Mouse (Mus musculus): ENCODE measurements around the gene Sobp. TPM values are rescaled to one million over a fixed set of nuclear protein-coding genes. Genes with fewer than 3 reads are reported as not detected.

Gene Sobp
- polyA plus RNA-seq, 1 experiment from 2014 or later, result 4.5 TPM

GRCm38 (mm10) chr10:43070893-43071292 is 103.4 kb downstream of the Sobp start:
- Histone ChIP-seq H3K4me2 (ENCODE audit: low read depth) (no peak overlapping the region), H3K9me3 (ENCODE audit: control insufficient read depth, low read length) (no peaks in the 10 kb centered on the region), H3K4me1 (ENCODE audit: control insufficient read depth, insufficient read depth, low read length) (no peaks in the 10 kb centered on the region; the same call in 1 of the 2 replicates), H3K36me3 (ENCODE audit: control insufficient read depth, insufficient read depth, low read length) (no peaks in the 10 kb centered on the region), H3K27me3 (ENCODE audit: control insufficient read depth, insufficient read depth, low read length) (no peaks in the 10 kb centered on the region), H3K9ac (ENCODE audit: low read length) (no peak overlapping the region), H3K4me3 (ENCODE audit: low read depth, low read length) (no peak overlapping the region), H3K27ac (ENCODE audit: low read depth, low read length) (no peak overlapping the region)
- 91% methylated on average over 6 of the region's 6 CpGs for WGBS
- DNase-seq (ENCODE audit: low spot score) (no peak), ATAC-seq (ENCODE audit: insufficient read depth, low FRiP score, low TSS enrichment) (no peak)

- WGBS, result 84% methylated on average over 7 of the region's 7 CpGs
- no peaks in the 10 kb centered on the region for H3K9me3 ChIP-seq (ENCODE audit: control insufficient read depth, low read length)
- no peak overlapping the region for H3K4me3 ChIP-seq (ENCODE audit: low read depth, low read length)
- H3K36me3 ChIP-seq (ENCODE audit: control insufficient read depth, insufficient read depth, low read length), result no peaks in the 10 kb centered on the region
- no peak overlapping the region for H3K27ac ChIP-seq (ENCODE audit: low read depth, low read length)
- H3K27me3 ChIP-seq (ENCODE audit: control insufficient read depth, insufficient read depth, low read length), result no peaks in the 10 kb centered on the region
- ATAC-seq (ENCODE audit: insufficient read depth, low FRiP score, low TSS enrichment) (no peak), DNase-seq (ENCODE audit: low spot score) (no peak)
- no peak overlapping the region for H3K9ac ChIP-seq (ENCODE audit: low read length)
- no peaks in the 10 kb centered on the region for H3K4me1 ChIP-seq (ENCODE audit: control insufficient read depth, insufficient read depth, low read length)
- no peak overlapping the region for H3K4me2 ChIP-seq (ENCODE audit: low read depth)
Observed at GRCm38 (mm10) chr10:43065331-43065730, 109.0 kb downstream of the Sobp start.

GRCm38 (mm10) chr10:43061519-43062105 is 112.7 kb downstream of the Sobp start:
- Histone ChIP-seq H3K27me3 (ENCODE audit: control insufficient read depth, insufficient read depth, low read length) (no peaks in the 10 kb centered on the region), H3K9ac (ENCODE audit: low read length) (no peak overlapping the region), H3K4me2 (ENCODE audit: low read depth) (no peak overlapping the region), H3K4me3 (ENCODE audit: low read depth, low read length) (no peak overlapping the region), H3K9me3 (ENCODE audit: control insufficient read depth, low read length) (no peaks in the 10 kb centered on the region), H3K27ac (ENCODE audit: low read depth, low read length) (no peak overlapping the region), H3K4me1 (ENCODE audit: control insufficient read depth, insufficient read depth, low read length) (no peaks in the 10 kb centered on the region), H3K36me3 (ENCODE audit: control insufficient read depth, insufficient read depth, low read length) (no peaks in the 10 kb centered on the region)
- no peak for DNase-seq (ENCODE audit: low spot score)
- WGBS, result 85% methylated on average over 11 of the region's 11 CpGs
- ATAC-seq (ENCODE audit: insufficient read depth, low FRiP score, low TSS enrichment), result no peak

- H3K36me3 ChIP-seq (ENCODE audit: control insufficient read depth, insufficient read depth, low read length), result no peaks in the 10 kb centered on the region
- H3K4me2 ChIP-seq (ENCODE audit: low read depth), result no peak overlapping the region
- ATAC-seq (ENCODE audit: insufficient read depth, low FRiP score, low TSS enrichment) (no peak), DNase-seq (ENCODE audit: low spot score) (no peak)
- H3K9me3 ChIP-seq (ENCODE audit: control insufficient read depth, low read length), result no peaks in the 10 kb centered on the region
- WGBS, result 83% methylated on average over 2 of the region's 2 CpGs
- 0 out of 2 replicates have a peak, but pooled peaks cover 3% of the 10 kb centered on the region for H3K4me1 ChIP-seq (ENCODE audit: control insufficient read depth, insufficient read depth, low read length)
- no peak overlapping the region for H3K4me3 ChIP-seq (ENCODE audit: low read depth, low read length)
- H3K9ac ChIP-seq (ENCODE audit: low read length), result no peak overlapping the region
- no peaks in the 10 kb centered on the region for H3K27me3 ChIP-seq (ENCODE audit: control insufficient read depth, insufficient read depth, low read length)
- H3K27ac ChIP-seq (ENCODE audit: low read depth, low read length), result no peak overlapping the region
Observed at GRCm38 (mm10) chr10:43055405-43055804, 118.9 kb downstream of the Sobp start.

GRCm38 (mm10) chr10:43054776-43055175 is 119.6 kb downstream of the Sobp start:
- H3K9me3 ChIP-seq (ENCODE audit: control insufficient read depth, low read length), result no peaks in the 10 kb centered on the region
- H3K27ac ChIP-seq (ENCODE audit: low read depth, low read length), result no peak overlapping the region
- no peaks in the 10 kb centered on the region for H3K36me3 ChIP-seq (ENCODE audit: control insufficient read depth, insufficient read depth, low read length)
- H3K9ac ChIP-seq (ENCODE audit: low read length), result no peak overlapping the region
- no peaks in the 10 kb centered on the region for H3K27me3 ChIP-seq (ENCODE audit: control insufficient read depth, insufficient read depth, low read length)
- no peak overlapping the region for H3K4me2 ChIP-seq (ENCODE audit: low read depth)
- no peak overlapping the region for H3K4me3 ChIP-seq (ENCODE audit: low read depth, low read length)
- DNase-seq (ENCODE audit: low spot score), result no peak
- 0 out of 2 replicates have a peak, but pooled peaks cover 3% of the 10 kb centered on the region for H3K4me1 ChIP-seq (ENCODE audit: control insufficient read depth, insufficient read depth, low read length)
- 85% methylated on average over 8 of the region's 8 CpGs for WGBS
- no peak for ATAC-seq (ENCODE audit: insufficient read depth, low FRiP score, low TSS enrichment)

GRCm38 (mm10) chr10:43053861-43054560 is 120.3 kb downstream of the Sobp start:
- DNase-seq (ENCODE audit: low spot score) (no peak), ATAC-seq (ENCODE audit: insufficient read depth, low FRiP score, low TSS enrichment) (no peak)
- Histone ChIP-seq H3K27me3 (ENCODE audit: control insufficient read depth, insufficient read depth, low read length) (no peaks in the 10 kb centered on the region), H3K27ac (ENCODE audit: low read depth, low read length) (no peak overlapping the region), H3K4me2 (ENCODE audit: low read depth) (no peak overlapping the region), H3K4me1 (ENCODE audit: control insufficient read depth, insufficient read depth, low read length) (0 out of 2 replicates have a peak, but pooled peaks cover 3% of the 10 kb centered on the region), H3K4me3 (ENCODE audit: low read depth, low read length) (no peak overlapping the region), H3K9me3 (ENCODE audit: control insufficient read depth, low read length) (no peaks in the 10 kb centered on the region), H3K9ac (ENCODE audit: low read length) (no peak overlapping the region), H3K36me3 (ENCODE audit: control insufficient read depth, insufficient read depth, low read length) (no peaks in the 10 kb centered on the region)
- 68% methylated on average over 10 of the region's 10 CpGs for WGBS

GRCm38 (mm10) chr10:43052462-43052861 is 121.9 kb downstream of the Sobp start:
- WGBS, result 50% methylated on average over 5 of the region's 5 CpGs
- H3K4me2 ChIP-seq (ENCODE audit: low read depth), result no peak overlapping the region
- no peaks in the 10 kb centered on the region for H3K36me3 ChIP-seq (ENCODE audit: control insufficient read depth, insufficient read depth, low read length)
- no peak for DNase-seq (ENCODE audit: low spot score)
- 0 out of 2 replicates have a peak, but pooled peaks cover 3% of the 10 kb centered on the region for H3K4me1 ChIP-seq (ENCODE audit: control insufficient read depth, insufficient read depth, low read length)
- H3K9me3 ChIP-seq (ENCODE audit: control insufficient read depth, low read length), result no peaks in the 10 kb centered on the region
- H3K9ac ChIP-seq (ENCODE audit: low read length), result no peak overlapping the region
- no peak overlapping the region for H3K27ac ChIP-seq (ENCODE audit: low read depth, low read length)
- ATAC-seq (ENCODE audit: insufficient read depth, low FRiP score, low TSS enrichment), result no peak
- no peaks in the 10 kb centered on the region for H3K27me3 ChIP-seq (ENCODE audit: control insufficient read depth, insufficient read depth, low read length)
- no peak overlapping the region for H3K4me3 ChIP-seq (ENCODE audit: low read depth, low read length)

GRCm38 (mm10) chr10:43047804-43048348 is 126.5 kb downstream of the Sobp start:
- no peak overlapping the region for H3K9ac ChIP-seq (ENCODE audit: low read length)
- WGBS, result 83% methylated on average over 6 of the region's 6 CpGs
- H3K4me2 ChIP-seq (ENCODE audit: low read depth), result no peak overlapping the region
- H3K27me3 ChIP-seq (ENCODE audit: control insufficient read depth, insufficient read depth, low read length), result no peaks in the 10 kb centered on the region
- no peaks in the 10 kb centered on the region for H3K9me3 ChIP-seq (ENCODE audit: control insufficient read depth, low read length)
- no peak overlapping the region for H3K4me3 ChIP-seq (ENCODE audit: low read depth, low read length)
- ATAC-seq (ENCODE audit: insufficient read depth, low FRiP score, low TSS enrichment), result no peak
- H3K36me3 ChIP-seq (ENCODE audit: control insufficient read depth, insufficient read depth, low read length), result no peaks in the 10 kb centered on the region
- peaks cover 13% of the 10 kb centered on the region for H3K4me1 ChIP-seq (ENCODE audit: control insufficient read depth, insufficient read depth, low read length)
- DNase-seq (ENCODE audit: low spot score), result no peak
- H3K27ac ChIP-seq (ENCODE audit: low read depth, low read length), result no peak overlapping the region

All from neural tube, embryonic 11.5 days (tissue).